Mouse (Mus musculus) hindbrain, embryonic 16.5 days (tissue): Measurements from ENCODE around the gene Zfp692. TPM values are rescaled to one million over a fixed set of nuclear protein-coding genes. Genes with fewer than 3 reads are reported as not detected.

Experiments
- ATAC-seq: fragments of 200-750 bp; cut with Nextera tagmentation; 2 replicates; pipeline ENCODE4 v1.8.0; 2017; ENCODE audit warnings: moderate TSS enrichment, moderate library complexity
- H3K27ac ChIP-seq: fragments of 300-500 bp; sonication (generic); 2 replicates; pipeline ENCODE4 v1.5.1; 2014; ENCODE audit warnings: low read depth, mild to moderate bottlenecking, control low read depth, low read length, moderate library complexity
- H3K27me3 ChIP-seq: fragments of 300-500 bp; sonication (generic); replicated peaks from 2 replicates; pipeline ENCODE4 v1.6.1; 2014; ENCODE audit warnings: low read length; ENCODE audit not compliant: control insufficient read depth, insufficient read depth
- H3K36me3 ChIP-seq: fragments of 300-500 bp; sonication (generic); 2 replicates; pipeline ENCODE4 v1.6.1; 2014; ENCODE audit warnings: mild to moderate bottlenecking, low read length, moderate library complexity, mixed read lengths; ENCODE audit not compliant: control insufficient read depth, insufficient read depth
- H3K4me1 ChIP-seq: fragments of 300-500 bp; sonication (generic); 2 replicates; pipeline ENCODE4 v1.6.1; 2014; ENCODE audit warnings: low read depth, low read length; ENCODE audit not compliant: control insufficient read depth, insufficient read depth
- H3K4me2 ChIP-seq: fragments of 300-500 bp; sonication (generic); 2 replicates; pipeline ENCODE4 v1.6.1; 2014; ENCODE audit warnings: mild to moderate bottlenecking, low read length, control low read depth, moderate library complexity
- H3K4me3 ChIP-seq: fragments of 300-500 bp; sonication (generic); 2 replicates; pipeline ENCODE4 v1.5.1; 2014; ENCODE audit warnings: mild to moderate bottlenecking, low read length, control low read depth, moderate library complexity
- H3K9ac ChIP-seq: fragments of 300-500 bp; sonication (generic); 2 replicates; pipeline ENCODE4 v1.6.1; 2014; ENCODE audit warnings: low read depth, mild to moderate bottlenecking, control low read depth, low read length, moderate library complexity
- H3K9me3 ChIP-seq: fragments of 300-500 bp; sonication (generic); 2 replicates; pipeline ENCODE4 v1.6.1; 2014; ENCODE audit warnings: mild to moderate bottlenecking, low read length, moderate library complexity; ENCODE audit not compliant: control insufficient read depth
- whole genome bisulfite sequencing: fragments of 180-500 bp; shearing (Covaris S2); extraction: QIAGEN DNeasy Blood & Tissue Kit; methylation state at CpG from one replicate; pipeline ENCODE4 v1.1.7; 2014; 5-methylcytosine and 5-hydroxymethylcytosine counted together
- polyA plus RNA-seq: library from polyadenylated mRNA; unstranded; fragments of >200 nt; fragmentation: Nextera tagmentation; extraction: Ambion mirVana; gene quantifications from 2 replicates; pipeline ENCODE4 v1.2.1, GENCODE M21; 2015

Zfp692 gene
- polyA plus RNA-seq, 1 experiment from 2014 or later: 30.1 TPM

- H3K36me3 ChIP-seq: no peaks in the 10 kb centered on the region
- no peak overlapping the region for H3K27ac ChIP-seq
- H3K27me3 ChIP-seq: no peaks in the 10 kb centered on the region; the same call in 1 of the 2 replicates
- no peak for ATAC-seq
- no peaks in the 10 kb centered on the region for H3K9me3 ChIP-seq
- no peak overlapping the region for H3K9ac ChIP-seq
- no peaks in the 10 kb centered on the region for H3K4me1 ChIP-seq
- H3K4me3 ChIP-seq: no peak overlapping the region
- H3K4me2 ChIP-seq: no peak overlapping the region
- WGBS: 89% methylated on average over 13 of the region's 13 CpGs
Observed at GRCm38 (mm10) chr11:58281970-58282496, 24.8 kb upstream of the Zfp692 start.

GRCm38 (mm10) chr11:58282518-58282917 is 24.4 kb upstream of the Zfp692 start:
- no peak overlapping the region for H3K27ac ChIP-seq
- H3K4me2 ChIP-seq: no peak overlapping the region
- H3K36me3 ChIP-seq: no peaks in the 10 kb centered on the region
- H3K4me3 ChIP-seq: no peak overlapping the region
- H3K4me1 ChIP-seq: no peaks in the 10 kb centered on the region
- H3K9ac ChIP-seq: no peak overlapping the region
- H3K27me3 ChIP-seq: no peaks in the 10 kb centered on the region; the same call in 1 of the 2 replicates
- WGBS: 86% methylated on average over 5 of the region's 5 CpGs
- H3K9me3 ChIP-seq: no peaks in the 10 kb centered on the region
- ATAC-seq: no peak

- H3K4me1 ChIP-seq: no peaks in the 10 kb centered on the region
- no peak overlapping the region for H3K4me3 ChIP-seq
- no peaks in the 10 kb centered on the region for H3K27me3 ChIP-seq
- H3K36me3 ChIP-seq: no peaks in the 10 kb centered on the region
- H3K27ac ChIP-seq: no peak overlapping the region
- ATAC-seq: no peak
- H3K9me3 ChIP-seq: no peaks in the 10 kb centered on the region
- H3K4me2 ChIP-seq: no peak overlapping the region
- WGBS: 78% methylated on average over 9 of the region's 9 CpGs
- no peak overlapping the region for H3K9ac ChIP-seq
Observed at GRCm38 (mm10) chr11:58289992-58290682, 16.7 kb upstream of the Zfp692 start.

- WGBS: 86% methylated on average over 4 of the region's 4 CpGs
- no peak overlapping the region for H3K9ac ChIP-seq
- H3K4me2 ChIP-seq: no peak overlapping the region
- no peak for ATAC-seq
- no peaks in the 10 kb centered on the region for H3K4me1 ChIP-seq
- no peaks in the 10 kb centered on the region for H3K9me3 ChIP-seq
- H3K27me3 ChIP-seq: no peaks in the 10 kb centered on the region
- no peak overlapping the region for H3K27ac ChIP-seq
- no peaks in the 10 kb centered on the region for H3K36me3 ChIP-seq
- no peak overlapping the region for H3K4me3 ChIP-seq
Observed at GRCm38 (mm10) chr11:58290812-58291211, 16.1 kb upstream of the Zfp692 start.

GRCm38 (mm10) chr11:58292791-58293190 is 14.1 kb upstream of the Zfp692 start:
- Histone ChIP-seq H3K36me3 (no peaks in the 10 kb centered on the region), H3K9ac (no peak overlapping the region), H3K4me3 (no peak overlapping the region), H3K27me3 (no peaks in the 10 kb centered on the region), H3K4me2 (no peak overlapping the region), H3K4me1 (no peaks in the 10 kb centered on the region), H3K27ac (no peak overlapping the region), H3K9me3 (no peaks in the 10 kb centered on the region)
- ATAC-seq: no peak
- 58% methylated on average over 4 of the region's 4 CpGs for WGBS

GRCm38 (mm10) chr11:58297396-58297795 is 9.5 kb upstream of the Zfp692 start:
- Histone ChIP-seq H3K36me3 (no peaks in the 10 kb centered on the region), H3K4me3 (no peak overlapping the region), H3K27ac (no peak overlapping the region), H3K4me1 (no peaks in the 10 kb centered on the region; the same call in 1 of the 2 replicates), H3K27me3 (no peaks in the 10 kb centered on the region), H3K9me3 (no peaks in the 10 kb centered on the region), H3K4me2 (no peak overlapping the region), H3K9ac (no peak overlapping the region)
- 36% methylated on average over 5 of the region's 6 CpGs for whole genome bisulfite sequencing
- ATAC-seq: no peak

GRCm38 (mm10) chr11:58301057-58301456 is 5.8 kb upstream of the Zfp692 start:
- 11% methylated on average over 13 of the region's 13 CpGs for WGBS
- H3K4me2 ChIP-seq: peak overlapping the region; percentile 66
- peak; percentile 19; the same call in 1 of the 2 replicates for ATAC-seq

GRCm38 (mm10) chr11:58301837-58302754 is 4.8 kb upstream of the Zfp692 start:
- peak overlapping the region; percentile 90 for H3K27ac ChIP-seq
- H3K36me3 ChIP-seq: no peaks in the 10 kb centered on the region
- WGBS: under 1% methylated on average over 36 of the region's 36 CpGs
- peak overlapping the region; percentile 66 for H3K4me2 ChIP-seq
- H3K9ac ChIP-seq: peak overlapping the region; percentile 62
- ATAC-seq: peak; percentile 91
- H3K9me3 ChIP-seq: no peaks in the 10 kb centered on the region
- H3K4me1 ChIP-seq: peaks cover 10% of the 10 kb centered on the region
- H3K27me3 ChIP-seq: no peaks in the 10 kb centered on the region
- peak overlapping the region; percentile 57 for H3K4me3 ChIP-seq

More at GRCm38 (mm10) chr11:58301057-58301456, 5.8 kb upstream of the Zfp692 start:
- peaks cover 6% of the 10 kb centered on the region for H3K4me1 ChIP-seq
- H3K36me3 ChIP-seq: no peaks in the 10 kb centered on the region
- H3K9me3 ChIP-seq: no peaks in the 10 kb centered on the region
- no peaks in the 10 kb centered on the region for H3K27me3 ChIP-seq
- peak overlapping the region; percentile 14 for H3K27ac ChIP-seq
- peak overlapping the region; percentile 57 for H3K4me3 ChIP-seq
- peak overlapping the region; percentile 19; the same call in 1 of the 2 replicates for H3K9ac ChIP-seq
